Mouse (Mus musculus) neural tube, embryonic 12.5 days (tissue): ENCODE measurements at regions not wholly inside any gene's neighbourhood (a gene's known extent, or its start where the extent isn't known, plus 50 kb on each side); places are given as distances from the start of the nearest gene placed in this dataset.

Experiments used
- ATAC-seq: fragments of 200-750 bp; cut with Nextera tagmentation; 2 replicates; pipeline ENCODE4 v1.8.0; 2017; ENCODE audit warnings: low read depth, mild to moderate bottlenecking, moderate TSS enrichment, moderate library complexity; ENCODE audit not compliant: low FRiP score
- H3K27ac ChIP-seq: fragments of 300-500 bp; sonication (generic); 2 replicates; pipeline ENCODE4 v1.5.1; 2016
- H3K27me3 ChIP-seq: fragments of 300-500 bp; sonication (generic); replicated peaks from 2 replicates; pipeline ENCODE4 v1.6.1; 2016; ENCODE audit warnings: mild to moderate bottlenecking
- H3K36me3 ChIP-seq: fragments of 300-500 bp; sonication (generic); 2 replicates; pipeline ENCODE4 v1.6.1; 2016; ENCODE audit warnings: mild to moderate bottlenecking
- H3K4me1 ChIP-seq: fragments of 300-500 bp; sonication (generic); 2 replicates; pipeline ENCODE4 v1.6.1; 2016
- H3K4me2 ChIP-seq: fragments of 300-500 bp; sonication (generic); replicated peaks from 2 replicates; pipeline ENCODE4 v1.6.1; 2016; ENCODE audit warnings: mild to moderate bottlenecking
- H3K4me3 ChIP-seq: fragments of 300-500 bp; sonication (generic); 2 replicates; pipeline ENCODE4 v1.5.1; 2016
- H3K9ac ChIP-seq: fragments of 300-500 bp; sonication (generic); 2 replicates; pipeline ENCODE4 v1.6.1; 2016; ENCODE audit warnings: mild to moderate bottlenecking
- H3K9me3 ChIP-seq: fragments of 300-500 bp; sonication (generic); 2 replicates; pipeline ENCODE4 v1.6.1; 2016; ENCODE audit warnings: mild to moderate bottlenecking
- WGBS: fragments of 180-500 bp; shearing (Covaris S2); methylation state at CpG from one replicate; pipeline ENCODE4 v1.1.7; 2016; 5-methylcytosine and 5-hydroxymethylcytosine counted together

DNA sequence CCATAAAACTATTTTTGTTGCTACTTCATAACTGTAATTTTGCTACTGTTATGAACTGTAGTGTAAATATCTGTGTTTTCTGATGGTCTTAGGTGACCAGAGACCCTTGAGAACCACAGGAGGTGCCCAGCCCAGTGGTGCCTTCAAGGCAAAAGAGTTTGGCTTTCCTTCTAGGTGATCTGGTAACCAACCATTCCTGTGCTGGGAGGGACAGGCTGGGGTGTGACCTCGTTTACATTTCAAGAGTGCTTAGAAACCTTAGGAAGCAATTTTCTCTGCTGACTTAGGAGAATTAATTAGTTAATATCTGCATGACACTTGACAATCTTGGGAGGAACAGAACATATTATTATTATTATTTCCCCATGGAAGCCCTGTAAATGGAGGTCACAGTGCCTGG lies 111.1 kb upstream of the Hs3st2 start:
- H3K27me3 ChIP-seq: no peaks in the 10 kb centered on the region
- H3K9me3 ChIP-seq: no peaks in the 10 kb centered on the region
- no peak overlapping the region for H3K4me2 ChIP-seq
- no peak overlapping the region for H3K4me3 ChIP-seq
- WGBS: 38% methylated on average over 1 of the region's 1 CpGs
- no peaks in the 10 kb centered on the region for H3K36me3 ChIP-seq
- H3K9ac ChIP-seq: no peak overlapping the region
- H3K4me1 ChIP-seq: no peaks in the 10 kb centered on the region
- no peak for ATAC-seq
- no peak overlapping the region for H3K27ac ChIP-seq

DNA sequence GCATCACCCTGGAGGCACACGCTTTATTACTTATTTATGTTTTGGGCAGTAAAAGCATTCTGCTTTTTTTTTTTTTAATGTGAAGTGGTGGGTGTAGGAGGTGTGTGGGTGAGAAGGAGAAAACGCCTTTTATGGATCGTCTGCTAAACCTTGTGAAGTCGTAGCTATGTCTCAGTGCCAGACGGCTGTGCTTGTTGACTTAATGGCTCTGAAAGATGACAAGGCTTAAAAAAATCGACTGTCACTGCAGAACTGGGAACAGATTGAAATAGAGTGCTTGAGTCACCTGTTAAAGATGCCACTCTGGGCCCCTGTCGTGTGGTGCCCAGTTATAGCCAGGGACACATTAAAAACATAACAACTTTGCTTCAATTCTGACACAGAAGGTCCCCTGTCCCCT lies 109.5 kb upstream of the Hs3st2 start:
- no peak overlapping the region for H3K9ac ChIP-seq
- H3K27ac ChIP-seq: no peak overlapping the region
- no peak overlapping the region for H3K4me3 ChIP-seq
- no peaks in the 10 kb centered on the region for H3K4me1 ChIP-seq
- no peak for ATAC-seq
- H3K36me3 ChIP-seq: no peaks in the 10 kb centered on the region
- no peaks in the 10 kb centered on the region for H3K27me3 ChIP-seq
- H3K4me2 ChIP-seq: no peak overlapping the region
- H3K9me3 ChIP-seq: no peaks in the 10 kb centered on the region
- WGBS: 68% methylated on average over 7 of the region's 7 CpGs

DNA sequence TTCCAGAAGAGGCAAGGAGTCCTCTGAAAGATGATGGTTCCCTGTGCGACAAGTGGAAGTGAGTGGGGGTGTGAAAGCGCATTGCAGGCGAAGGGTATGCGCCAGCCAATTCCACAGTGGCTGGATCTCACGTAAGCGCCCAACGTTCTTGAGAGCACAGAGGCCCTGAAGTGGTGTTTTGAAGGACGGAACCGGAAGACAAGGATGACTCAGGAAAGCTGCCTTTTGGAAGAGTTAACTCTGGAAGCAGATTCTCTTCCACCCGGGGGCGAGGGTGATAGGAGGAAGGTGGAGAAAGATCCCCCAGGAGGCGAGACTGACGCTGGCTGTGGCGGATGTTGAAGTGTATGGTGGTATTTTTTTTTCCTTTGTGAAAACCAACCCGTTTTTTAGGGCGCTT lies 101.9 kb upstream of the Hs3st2 start:
- 88% methylated on average over 16 of the region's 16 CpGs for WGBS
- no peaks in the 10 kb centered on the region for H3K4me1 ChIP-seq
- no peak overlapping the region for H3K4me2 ChIP-seq
- no peaks in the 10 kb centered on the region for H3K9me3 ChIP-seq
- no peak overlapping the region for H3K4me3 ChIP-seq
- no peaks in the 10 kb centered on the region for H3K36me3 ChIP-seq
- H3K9ac ChIP-seq: no peak overlapping the region
- no peaks in the 10 kb centered on the region for H3K27me3 ChIP-seq
- H3K27ac ChIP-seq: no peak overlapping the region
- ATAC-seq: no peak

DNA sequence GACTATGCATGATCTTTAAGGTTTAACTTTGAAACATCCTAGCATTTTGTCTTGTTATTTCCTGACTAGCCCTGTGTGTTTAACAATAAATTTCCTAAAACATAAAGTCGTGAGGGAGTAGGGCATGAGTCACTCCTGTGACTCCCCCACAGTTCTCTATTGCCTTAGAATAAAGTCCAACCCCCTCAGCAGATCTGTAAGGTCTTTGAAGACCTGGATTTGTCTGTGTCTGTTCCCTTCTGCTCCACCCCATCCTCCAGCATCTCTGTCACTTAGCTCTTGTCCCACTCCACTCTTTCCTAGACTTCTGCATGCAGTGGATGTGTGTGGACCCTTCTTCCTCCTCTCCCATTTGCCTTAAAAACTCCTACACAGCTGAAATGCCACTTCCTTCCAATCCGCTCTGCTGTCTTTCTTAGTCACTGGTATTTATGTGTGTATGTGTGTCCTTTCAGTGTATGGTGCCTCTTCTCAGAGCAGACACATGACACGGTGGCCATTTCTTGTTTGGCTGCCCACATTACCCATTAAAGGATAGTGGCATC lies 95.4 kb upstream of the Hs3st2 start:
- Histone ChIP-seq H3K9ac (no peak overlapping the region), H3K27ac (no peak overlapping the region), H3K4me3 (no peak overlapping the region), H3K9me3 (no peaks in the 10 kb centered on the region), H3K4me2 (no peak overlapping the region), H3K4me1 (no peaks in the 10 kb centered on the region), H3K27me3 (no peaks in the 10 kb centered on the region), H3K36me3 (no peaks in the 10 kb centered on the region)
- 83% methylated on average over 3 of the region's 3 CpGs for WGBS
- ATAC-seq: no peak

DNA sequence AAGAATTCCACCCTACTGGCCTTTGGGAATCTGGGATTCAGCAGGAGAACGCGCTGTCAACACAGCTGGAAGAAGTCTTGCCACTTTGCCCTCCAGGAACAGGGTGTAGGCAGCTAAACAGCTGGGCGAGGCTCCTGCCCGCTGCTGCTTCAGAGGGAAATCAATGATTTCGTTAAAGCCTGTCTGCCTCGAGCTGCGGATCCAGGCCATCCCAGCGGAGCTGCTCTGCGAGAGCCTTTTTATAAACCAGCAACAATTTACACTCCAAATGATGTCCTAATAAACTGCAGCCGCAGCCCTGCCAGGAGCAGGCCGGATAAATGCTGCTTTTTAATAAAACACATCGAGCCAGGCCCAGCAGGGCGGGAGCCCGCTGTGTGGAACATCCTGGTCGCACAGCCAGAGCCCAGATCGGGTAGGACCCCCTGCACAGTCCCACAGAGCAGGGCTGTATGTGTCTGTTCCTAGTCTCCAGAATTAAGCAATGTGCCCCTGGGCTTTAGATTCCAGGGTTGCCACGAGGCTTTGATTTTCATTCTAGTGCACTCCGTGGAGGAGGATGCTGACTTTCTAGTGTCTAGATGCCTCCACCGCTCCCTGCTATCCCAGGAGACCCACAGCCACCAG lies 78.6 kb upstream of the Hs3st2 start:
- peak; percentile 44; the same call in 1 of the 2 replicates for ATAC-seq
- Histone ChIP-seq H3K9me3 (no peaks in the 10 kb centered on the region), H3K4me1 (no peaks in the 10 kb centered on the region), H3K36me3 (no peaks in the 10 kb centered on the region), H3K27me3 (no peaks in the 10 kb centered on the region), H3K27ac (no peak overlapping the region), H3K4me2 (peak overlapping the region; percentile 45), H3K4me3 (no peak overlapping the region), H3K9ac (no peak overlapping the region)
- WGBS: 11% methylated on average over 19 of the region's 19 CpGs

DNA sequence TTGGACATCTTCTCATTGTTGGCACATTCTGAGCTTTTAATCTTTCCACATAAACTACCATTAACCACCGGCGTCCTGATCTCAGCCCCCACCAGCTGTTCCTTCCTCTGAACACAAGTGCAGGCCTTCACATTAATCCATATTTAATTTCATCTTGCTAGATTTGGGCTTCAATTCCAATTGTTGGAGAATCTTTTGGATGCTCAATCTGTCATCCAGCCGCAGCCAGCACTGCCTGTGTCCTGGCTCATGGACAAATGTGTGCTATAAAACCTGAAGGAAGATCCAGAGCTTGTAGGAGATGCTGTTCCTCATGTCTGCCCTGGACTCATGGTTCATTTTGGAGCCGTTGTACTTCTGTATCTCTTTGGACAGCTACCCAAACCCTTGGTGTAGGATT lies 77.1 kb upstream of the Hs3st2 start:
- no peak overlapping the region for H3K4me2 ChIP-seq
- H3K4me3 ChIP-seq: no peak overlapping the region
- no peak overlapping the region for H3K27ac ChIP-seq
- ATAC-seq: no peak
- 92% methylated on average over 4 of the region's 4 CpGs for WGBS
- H3K4me1 ChIP-seq: no peaks in the 10 kb centered on the region
- H3K9me3 ChIP-seq: no peaks in the 10 kb centered on the region
- H3K9ac ChIP-seq: no peak overlapping the region
- no peaks in the 10 kb centered on the region for H3K36me3 ChIP-seq
- no peaks in the 10 kb centered on the region for H3K27me3 ChIP-seq

DNA sequence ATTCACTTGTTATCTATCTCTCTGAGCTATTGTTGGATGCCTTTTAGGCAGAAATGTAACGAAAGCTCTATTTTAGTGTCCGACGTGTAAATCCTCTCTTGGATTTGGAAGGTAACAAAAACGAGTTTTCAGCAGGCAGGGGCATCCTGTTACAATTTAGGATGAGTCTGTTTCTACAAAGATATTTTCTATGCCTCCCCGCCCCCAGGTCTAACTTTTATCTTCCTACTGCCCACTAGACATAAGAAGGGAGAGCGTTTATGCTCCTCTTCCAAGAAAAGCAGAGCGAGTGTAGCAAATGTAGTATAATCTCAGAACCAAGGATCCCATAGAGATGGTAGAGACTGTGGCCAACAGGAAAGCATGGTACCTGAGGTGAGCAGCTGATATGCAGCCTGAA lies 62.4 kb upstream of the Hs3st2 start:
- no peak overlapping the region for H3K27ac ChIP-seq
- WGBS: 86% methylated on average over 7 of the region's 7 CpGs
- no peak overlapping the region for H3K9ac ChIP-seq
- H3K9me3 ChIP-seq: no peaks in the 10 kb centered on the region
- no peaks in the 10 kb centered on the region for H3K4me1 ChIP-seq
- H3K4me2 ChIP-seq: no peak overlapping the region
- H3K27me3 ChIP-seq: no peaks in the 10 kb centered on the region
- ATAC-seq: no peak
- no peaks in the 10 kb centered on the region for H3K36me3 ChIP-seq
- no peak overlapping the region for H3K4me3 ChIP-seq

DNA sequence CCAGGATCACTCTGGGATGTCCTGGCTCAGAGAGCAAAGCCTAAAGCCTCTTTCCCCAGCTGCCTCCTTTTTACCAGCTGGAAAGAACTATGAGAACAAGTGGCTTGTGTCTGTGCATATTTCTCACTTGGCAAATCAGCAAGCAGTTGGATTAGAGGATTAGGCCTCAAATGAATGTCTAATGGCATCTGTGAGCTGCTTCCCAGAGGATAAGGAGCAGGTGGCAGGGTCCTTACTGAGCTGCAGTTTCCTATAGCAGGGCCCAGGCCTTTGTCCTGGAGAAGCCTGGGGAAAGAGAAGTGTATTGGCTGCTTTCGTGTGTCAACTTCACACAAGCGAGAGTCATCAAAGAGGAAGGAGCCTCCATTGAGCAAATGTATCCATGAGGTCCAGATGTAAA lies 59.1 kb upstream of the Hs3st2 start:
- no peaks in the 10 kb centered on the region for H3K4me1 ChIP-seq
- no peak overlapping the region for H3K4me2 ChIP-seq
- 87% methylated on average over 2 of the region's 2 CpGs for WGBS
- H3K27ac ChIP-seq: no peak overlapping the region
- no peak overlapping the region for H3K9ac ChIP-seq
- H3K27me3 ChIP-seq: no peaks in the 10 kb centered on the region
- no peaks in the 10 kb centered on the region for H3K36me3 ChIP-seq
- no peak for ATAC-seq
- no peaks in the 10 kb centered on the region for H3K9me3 ChIP-seq
- H3K4me3 ChIP-seq: no peak overlapping the region

DNA sequence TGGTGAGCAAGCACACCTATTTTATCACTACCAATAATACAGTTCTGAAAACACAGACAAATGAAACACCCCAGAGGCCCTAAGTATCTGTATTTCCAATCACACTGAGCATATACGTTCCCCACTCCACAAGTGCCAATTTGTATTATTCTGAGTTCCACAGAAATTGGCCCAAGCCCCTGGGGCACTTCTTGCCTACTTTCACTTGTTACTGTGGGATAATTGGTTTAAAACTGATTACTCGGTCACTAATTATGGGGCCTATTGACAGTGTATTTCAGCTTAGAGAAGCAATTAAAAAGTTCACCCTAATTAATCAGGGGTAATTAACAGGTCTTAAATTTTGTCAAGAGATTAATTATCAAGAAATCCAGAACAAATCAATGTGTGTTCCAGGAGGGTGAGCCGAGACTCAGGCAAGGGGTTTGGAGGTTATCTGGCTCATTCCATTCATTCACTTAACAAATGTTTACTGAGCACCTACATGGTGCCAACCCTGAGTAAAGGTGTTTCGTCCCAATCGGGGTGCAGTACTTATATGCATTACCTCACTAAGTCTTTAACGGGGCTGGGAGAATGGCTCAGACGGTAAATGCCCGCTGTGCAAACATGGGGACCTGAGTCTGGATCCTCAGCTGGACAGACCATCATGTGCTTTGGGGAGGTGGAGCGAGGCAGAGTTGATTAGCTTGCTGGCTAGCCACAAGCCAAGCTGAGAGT lies 56.1 kb upstream of the Hs3st2 start:
- WGBS: 87% methylated on average over 9 of the region's 9 CpGs
- Histone ChIP-seq H3K36me3 (no peaks in the 10 kb centered on the region), H3K9ac (no peak overlapping the region), H3K27ac (no peak overlapping the region), H3K4me1 (no peaks in the 10 kb centered on the region), H3K9me3 (no peaks in the 10 kb centered on the region), H3K4me2 (no peak overlapping the region), H3K4me3 (no peak overlapping the region), H3K27me3 (no peaks in the 10 kb centered on the region)
- no peak for ATAC-seq

DNA sequence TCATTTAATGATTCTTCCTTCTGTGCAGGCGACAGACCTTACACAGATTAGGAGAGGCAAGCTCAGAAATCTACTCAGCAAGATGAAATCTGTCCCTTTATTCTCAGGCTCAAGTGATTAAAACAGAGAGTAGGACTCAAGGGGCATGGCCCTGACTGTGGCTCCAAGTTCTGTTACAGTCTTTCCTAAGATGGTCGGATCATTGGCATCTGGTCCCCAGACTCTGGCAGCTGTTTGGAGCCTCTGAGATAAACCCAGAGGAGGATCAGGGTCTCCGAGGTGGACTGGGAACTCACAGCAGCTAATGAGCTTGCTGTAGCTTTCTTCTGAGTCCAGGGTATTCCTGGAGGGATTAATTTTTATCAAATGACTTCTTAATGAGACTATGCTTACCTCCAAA lies 51.7 kb upstream of the Hs3st2 start:
- ATAC-seq: no peak
- no peaks in the 10 kb centered on the region for H3K27me3 ChIP-seq
- H3K4me1 ChIP-seq: no peaks in the 10 kb centered on the region
- no peaks in the 10 kb centered on the region for H3K36me3 ChIP-seq
- H3K9me3 ChIP-seq: no peaks in the 10 kb centered on the region
- no peak overlapping the region for H3K9ac ChIP-seq
- no peak overlapping the region for H3K4me3 ChIP-seq
- no peak overlapping the region for H3K4me2 ChIP-seq
- H3K27ac ChIP-seq: no peak overlapping the region
- WGBS: 62% methylated on average over 3 of the region's 3 CpGs
